Mouse (Mus musculus): ENCODE data around the gene Vmo1. TPM values are rescaled to one million over a fixed set of nuclear protein-coding genes. Genes with fewer than 3 reads are reported as not detected.
"Not testable (repeated sequence)": the region's sequence is repeated elsewhere in the genome, so short reads cannot be mapped to it uniquely, and the experiment has no call there.

Gene Vmo1
- total RNA-seq, 1 experiment from 2014 or later: not detected

DNA sequence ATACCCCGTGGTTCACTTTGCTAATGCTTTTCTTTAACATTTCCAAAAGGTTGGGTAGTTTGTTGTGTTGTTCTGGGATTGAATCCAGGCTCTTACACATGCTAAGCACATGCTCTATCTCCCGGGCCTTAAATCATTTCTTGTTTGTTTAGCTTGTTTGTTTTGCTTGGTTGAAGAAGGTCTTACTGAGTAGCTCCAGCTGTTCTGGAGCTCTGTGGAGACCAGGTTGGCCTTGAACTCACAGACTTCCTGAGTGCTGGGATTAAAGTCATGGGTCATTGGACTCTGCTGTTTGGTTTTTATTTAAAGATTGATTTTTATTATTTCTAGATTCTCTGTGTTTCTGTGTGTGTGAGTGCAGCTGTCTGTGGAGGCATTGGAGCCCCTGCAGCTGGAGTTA lies 28.9 kb downstream of the Vmo1 start:
- ATAC-seq (replicated peaks; ENCODE audit: low read depth, poor library complexity, severe bottlenecking): no peak

DNA sequence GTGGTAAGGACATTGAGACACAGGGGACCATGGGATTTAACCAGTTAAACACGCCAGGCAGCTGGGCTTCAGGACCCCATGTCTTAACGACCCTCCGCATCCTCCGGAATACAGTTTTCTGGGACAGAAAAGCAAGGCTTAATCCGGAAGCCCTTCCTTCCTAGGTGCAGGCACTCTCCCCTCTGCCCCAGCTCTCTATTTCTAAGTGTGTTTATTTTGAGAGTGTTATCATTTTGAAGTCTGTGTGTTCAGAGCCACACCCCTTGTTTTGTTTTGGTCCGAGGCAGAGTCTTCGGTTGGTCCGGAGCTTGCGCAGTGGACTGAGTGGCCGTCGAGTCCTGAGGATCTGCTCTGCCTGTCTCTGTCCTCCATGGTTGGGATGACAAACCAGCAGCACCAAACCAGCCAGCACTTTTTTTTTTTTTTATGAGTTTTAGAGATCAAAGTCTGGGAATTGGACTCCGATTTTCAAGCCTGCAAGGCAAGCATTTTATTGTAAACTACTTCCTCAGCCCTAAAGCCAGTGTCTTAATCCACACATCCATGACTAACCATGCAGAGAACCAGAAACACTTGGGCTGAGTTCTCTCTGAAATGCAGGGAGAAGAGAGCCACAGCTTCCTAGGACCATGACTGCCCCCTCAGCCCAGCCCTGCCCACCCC lies 39.4 kb downstream of the Vmo1 start:
- ATAC-seq (replicated peaks; ENCODE audit: low read depth, poor library complexity, severe bottlenecking): no peak

DNA sequence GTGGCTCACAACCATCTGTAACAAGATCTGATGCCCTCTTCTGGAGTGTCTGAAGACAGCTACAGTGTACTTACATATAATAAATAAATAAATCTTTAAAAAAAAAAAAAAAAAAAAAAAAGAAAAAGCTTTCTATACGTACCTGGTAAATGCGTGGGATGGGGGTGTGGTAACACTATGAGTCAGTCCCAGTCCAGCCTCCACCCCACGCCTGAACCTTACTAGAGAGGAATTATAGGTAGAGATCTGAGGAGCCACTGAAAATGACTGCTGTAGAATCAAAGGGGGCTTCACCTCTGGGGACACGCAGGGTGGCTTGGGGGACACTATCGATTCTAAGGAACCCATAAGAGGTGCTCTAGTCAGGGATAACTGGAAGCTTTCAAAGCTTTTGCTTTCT lies 41.1 kb downstream of the Vmo1 start:
- not testable (repeated sequence) for ATAC-seq (replicated peaks; ENCODE audit: low read depth, poor library complexity, severe bottlenecking)

DNA sequence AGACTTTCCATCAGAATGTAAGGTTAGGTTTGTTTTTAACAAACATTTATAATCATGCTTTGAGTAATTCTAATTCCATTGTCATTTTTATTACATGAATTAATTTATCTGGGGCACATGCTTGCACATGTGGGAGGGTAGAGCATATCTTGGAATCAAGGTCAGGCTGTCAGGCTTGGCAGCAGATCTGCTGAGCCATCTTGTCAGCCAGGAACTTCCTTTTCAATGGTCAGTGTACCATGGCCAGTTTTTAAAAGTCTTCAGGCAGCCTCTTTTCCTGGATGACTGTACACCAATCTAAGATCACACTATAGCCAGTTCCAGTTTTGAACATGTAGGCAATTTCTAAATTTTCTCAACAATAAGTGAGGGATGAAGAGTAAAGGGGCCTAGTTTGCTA lies 41.7 kb downstream of the Vmo1 start:
- no peak for ATAC-seq (replicated peaks; ENCODE audit: low read depth, poor library complexity, severe bottlenecking)

DNA sequence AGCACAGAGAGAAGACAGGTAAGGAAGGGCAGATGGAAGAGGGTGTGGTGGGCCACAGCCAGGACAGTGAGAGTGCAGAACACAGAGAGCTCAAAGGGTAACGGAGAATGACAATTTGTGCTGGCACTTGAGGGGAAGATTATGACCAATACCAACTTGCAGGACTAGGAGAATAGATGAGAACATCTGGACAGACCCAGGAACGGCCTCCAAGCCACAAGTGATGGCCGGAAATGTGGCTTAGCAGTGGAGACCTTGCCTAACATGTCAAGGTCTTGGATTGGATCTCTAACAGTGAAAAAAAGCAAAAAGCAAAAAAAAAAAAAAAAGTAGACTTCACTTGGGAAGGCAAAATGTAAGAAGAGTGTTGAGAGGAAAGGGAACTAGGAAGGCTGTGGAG lies 44.7 kb downstream of the Vmo1 start:
- no peak for ATAC-seq (replicated peaks; ENCODE audit: low read depth, poor library complexity, severe bottlenecking)

DNA sequence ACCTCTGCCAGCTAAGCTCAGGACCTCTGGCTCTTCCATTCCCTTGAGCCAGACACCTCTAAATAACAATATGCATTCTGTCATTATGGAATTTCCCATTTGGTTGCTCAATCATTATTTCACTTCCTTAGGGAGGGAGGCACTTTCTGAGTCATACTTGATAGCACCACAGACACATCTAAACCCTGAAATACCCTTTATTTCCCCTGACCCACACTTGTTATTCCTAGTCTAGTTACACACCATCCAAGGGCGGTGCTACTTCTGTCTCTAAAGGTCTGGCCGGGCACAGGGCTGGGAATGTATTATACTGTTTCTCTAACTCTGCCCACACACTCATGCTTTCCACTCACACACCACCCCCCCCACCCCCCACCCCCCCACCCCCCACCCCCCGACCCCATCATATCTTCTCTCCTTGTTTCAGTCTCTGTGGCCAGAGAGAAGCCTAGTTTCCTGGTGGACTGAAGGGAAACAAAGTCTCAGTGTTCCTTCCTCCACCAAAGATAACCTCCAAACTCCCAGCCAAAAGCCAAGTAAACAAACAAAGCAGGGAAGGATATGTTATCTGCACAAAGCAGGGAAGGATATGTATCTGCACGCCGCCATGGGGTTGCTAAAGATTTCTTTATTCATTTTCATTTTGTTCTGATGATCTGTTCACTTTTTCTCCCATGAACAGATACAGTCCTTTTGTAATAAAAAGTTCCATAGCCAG lies 46.4 kb downstream of the Vmo1 start:
- no peak for ATAC-seq (replicated peaks; ENCODE audit: low read depth, poor library complexity, severe bottlenecking)

DNA sequence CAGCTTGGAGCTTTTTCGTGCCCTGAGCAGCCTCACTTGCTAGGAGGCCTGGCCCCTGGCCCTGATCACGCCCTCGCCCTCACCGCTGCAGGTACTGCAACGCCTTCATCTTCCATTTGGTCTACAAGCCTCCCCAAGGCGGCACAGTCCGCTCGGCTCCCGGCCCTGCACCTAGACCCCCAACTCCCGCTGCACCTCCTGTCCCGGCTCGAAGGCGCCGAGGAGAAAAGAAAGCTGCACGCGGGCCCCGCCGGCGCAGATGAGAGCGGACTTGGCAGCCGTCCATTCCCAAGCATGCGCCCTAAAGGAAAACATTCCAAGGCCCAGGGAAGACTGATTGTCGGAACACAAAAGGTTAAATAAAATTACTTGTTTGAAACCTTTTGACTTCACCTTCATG lies 48.6 kb downstream of the Vmo1 start:
- ATAC-seq (replicated peaks; ENCODE audit: low read depth, poor library complexity, severe bottlenecking): no peak

DNA sequence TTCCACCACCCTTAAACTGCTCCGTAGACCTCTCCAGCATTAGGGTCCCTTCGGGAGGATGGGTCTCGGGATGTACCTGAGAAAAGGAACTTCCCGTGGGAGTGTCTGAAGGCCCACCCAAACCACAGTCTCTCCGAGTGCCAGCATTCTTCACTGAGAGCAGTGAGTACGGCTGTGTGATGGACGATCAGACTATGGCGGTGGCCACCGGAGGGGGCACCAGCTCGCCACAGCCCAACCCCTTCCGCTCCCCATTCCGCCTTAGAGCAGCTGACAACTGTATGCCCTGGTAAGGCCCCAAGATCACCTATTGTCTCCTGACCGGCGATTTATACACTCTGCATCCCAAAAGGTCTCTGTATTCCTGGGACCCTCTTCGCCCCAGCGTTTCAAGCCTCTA lies 49.2 kb downstream of the Vmo1 start:
- ATAC-seq (replicated peaks; ENCODE audit: low read depth, poor library complexity, severe bottlenecking): no peak

DNA sequence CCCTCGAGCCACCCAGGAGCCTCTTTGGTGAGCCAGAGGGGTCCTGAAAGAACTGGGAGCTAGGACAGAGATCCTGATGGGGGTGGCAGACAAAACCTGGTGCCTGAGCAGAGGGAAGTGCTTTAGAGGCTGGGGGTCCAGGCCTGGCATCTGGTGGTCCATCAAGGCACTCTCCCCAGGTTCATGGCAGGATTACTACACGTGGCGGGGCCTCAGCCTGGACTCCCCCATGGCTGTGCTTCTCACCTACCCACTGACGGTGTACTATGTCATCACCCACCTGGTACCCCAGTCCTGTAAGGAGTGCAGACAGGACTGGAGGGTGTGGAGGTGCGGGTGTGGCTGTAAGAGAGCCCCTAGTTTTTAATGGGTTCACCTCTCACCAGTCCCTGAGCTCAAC lies 50.4 kb downstream of the Vmo1 start:
- no peak for ATAC-seq (replicated peaks; ENCODE audit: low read depth, poor library complexity, severe bottlenecking)

Other genes starting within 250 kb of the Vmo1 start
- gene Alox12e, start 192.0 kb downstream of the Vmo1 start, total RNA-seq (2017): not detected in 2 replicates
- not detected in 2 replicates for gene Alox15, start 162.6 kb downstream of the Vmo1 start, total RNA-seq (2017)
- gene Pelp1, start 104.6 kb downstream of the Vmo1 start, total RNA-seq (2017): 13.4 and 16.5 TPM in 2 replicates
- 43.6 and 46.6 TPM in 2 replicates for gene Arrb2, start 82.0 kb downstream of the Vmo1 start, total RNA-seq (2017)
- 36.3 and 43.1 TPM in 2 replicates for gene Med11, start 62.7 kb downstream of the Vmo1 start, total RNA-seq (2017)
- gene Zmynd15, start 55.2 kb downstream of the Vmo1 start, total RNA-seq (2017): not detected in 2 replicates
- gene Cxcl16, start 54.6 kb downstream of the Vmo1 start, total RNA-seq (2017): not detected in 2 replicates
- gene Tm4sf5, start 9.4 kb downstream of the Vmo1 start, total RNA-seq (2017): not detected in 2 replicates
- not detected in 2 replicates for gene Gltpd2, start 4.6 kb upstream of the Vmo1 start, total RNA-seq (2017)
- gene Psmb6, start 10.8 kb upstream of the Vmo1 start, total RNA-seq (2017): 218 and 223 TPM in 2 replicates
- not detected in 2 replicates for gene Gm40193, start 18.3 kb upstream of the Vmo1 start, total RNA-seq (2017)
- gene Pld2, start 25.4 kb upstream of the Vmo1 start, total RNA-seq (2017): 1.2 and 2.7 TPM in 2 replicates
- 30.8 and 33.5 TPM in 2 replicates for gene Mink1, start 48.3 kb upstream of the Vmo1 start, total RNA-seq (2017)
- gene 4930544D05Rik, start 101.2 kb upstream of the Vmo1 start, total RNA-seq (2017): not detected in 2 replicates
- gene Chrne, start 104.6 kb upstream of the Vmo1 start, total RNA-seq (2017): 0.37 TPM in 1 of 2 replicates, not detected in the other
- 0.58 and 3.2 TPM in 2 replicates for gene Gp1ba, start 124.5 kb upstream of the Vmo1 start, total RNA-seq (2017)
- gene Rnf167, start 132.6 kb upstream of the Vmo1 start, total RNA-seq (2017): 56.9 and 65.8 TPM in 2 replicates
- gene Slc25a11, start 132.9 kb upstream of the Vmo1 start, total RNA-seq (2017): 52.5 and 60.6 TPM in 2 replicates
- 437 and 465 TPM in 2 replicates for gene Pfn1, start 140.0 kb upstream of the Vmo1 start, total RNA-seq (2017)
- 8.9 and 10.0 TPM in 2 replicates for gene Eno3, start 142.6 kb upstream of the Vmo1 start, total RNA-seq (2017)
- 43.2 and 53.2 TPM in 2 replicates for gene Spag7, start 154.8 kb upstream of the Vmo1 start, total RNA-seq (2017)
- 5.3 and 13.3 TPM in 2 replicates for gene Camta2, start 173.5 kb upstream of the Vmo1 start, total RNA-seq (2017)
- not detected in 2 replicates for gene Inca1, start 185.5 kb upstream of the Vmo1 start, total RNA-seq (2017)
- 4.7 and 8.6 TPM in 2 replicates for gene Kif1c, start 185.9 kb upstream of the Vmo1 start, total RNA-seq (2017)
- gene Zfp3, start 249.6 kb upstream of the Vmo1 start, total RNA-seq (2017): 2.3 and 4.2 TPM in 2 replicates